Comparison of ENCODE assay signal across 14 mouse cellular contexts in genomic region chr1:47278321-47279020, GRCm38 (mm10).
DNase-seq lines count a peak whose midpoint lies in the region; ATAC-seq lines count a peak whose summit lies in the region.
"Had no signal": no experiment of that assay in that cellular context is flagged by ENCODE, and none has a peak within 500 bp of the region (broad histone marks: within the 10 kb centered on the region; RNA-seq: fewer than 3 reads in every experiment).

No protein-coding gene starts in this region.

- H3K4me3 ChIP-seq in forebrain, embryonic 11.5 days (ENCODE audit: low read depth, low read length) = no peak overlapping the region
- H3K4me3 ChIP-seq in forebrain, embryonic 10.5 days = no peak overlapping the region
- H3K4me3 ChIP-seq in forebrain, embryonic 15.5 days = no peak overlapping the region
- H3K4me3 ChIP-seq in midbrain, embryonic 16.5 days (ENCODE audit: low read depth, low read length) = no peak overlapping the region
- H3K4me3 ChIP-seq: myocyte had no signal

- H3K4me1 ChIP-seq in forebrain, embryonic 11.5 days (replicated peaks; ENCODE audit: control insufficient read depth, insufficient read depth, low read length) = no peaks in the 10 kb centered on the region
- peaks cover 7% of the 10 kb centered on the region; the same call in 1 of the 2 replicates for H3K4me1 ChIP-seq in forebrain, embryonic 10.5 days
- H3K4me1 ChIP-seq in forebrain, embryonic 15.5 days = peaks cover 12% of the 10 kb centered on the region
- peaks cover 6% of the 10 kb centered on the region; the same call in 1 of the 2 replicates for H3K4me1 ChIP-seq in midbrain, embryonic 16.5 days (ENCODE audit: control insufficient read depth, insufficient read depth, low read length)

- H3K9ac ChIP-seq in forebrain, embryonic 11.5 days (ENCODE audit: low read length) = no peak overlapping the region
- H3K9ac ChIP-seq in forebrain, embryonic 15.5 days (replicated peaks) = no peak overlapping the region
- H3K9ac ChIP-seq in midbrain, embryonic 16.5 days (ENCODE audit: low read depth, low read length) = no peak overlapping the region

- intact Hi-C loops in heart, postnatal 25 days (cut with DNase I) = no loop called here

- H3K27ac ChIP-seq in forebrain, embryonic 11.5 days (ENCODE audit: low read depth, low read length) = no peak overlapping the region
- H3K27ac ChIP-seq in forebrain, embryonic 10.5 days = no peak overlapping the region
- H3K27ac ChIP-seq in forebrain, embryonic 15.5 days (replicated peaks) = peak overlapping the region; percentile 61
- H3K27ac ChIP-seq in midbrain, embryonic 16.5 days (ENCODE audit: low read length) = peak overlapping the region; percentile 75
- H3K27ac ChIP-seq: kidney, postnatal 0 days; macrophage had no signal

- no peak overlapping the region for H3K4me2 ChIP-seq in forebrain, embryonic 11.5 days (ENCODE audit: low read depth, low read length, severe bottlenecking)
- no peak overlapping the region for H3K4me2 ChIP-seq in forebrain, embryonic 15.5 days (replicated peaks)
- no peak overlapping the region for H3K4me2 ChIP-seq in midbrain, embryonic 16.5 days (ENCODE audit: low read length)

- 0 out of 2 replicates have a peak, but pooled peaks have one; percentile 33 for ATAC-seq in forebrain, embryonic 11.5 days (replicated peaks; ENCODE audit: low FRiP score)
- peak; percentile 81 for ATAC-seq in forebrain, embryonic 15.5 days (replicated peaks)
- peak; percentile 79 for ATAC-seq in midbrain, embryonic 16.5 days

- no peaks in the 10 kb centered on the region for H3K9me3 ChIP-seq in forebrain, embryonic 11.5 days (ENCODE audit: control insufficient read depth, low read length)
- H3K9me3 ChIP-seq in forebrain, embryonic 10.5 days = no peaks in the 10 kb centered on the region
- no peaks in the 10 kb centered on the region for H3K9me3 ChIP-seq in forebrain, embryonic 15.5 days
- no peaks in the 10 kb centered on the region for H3K9me3 ChIP-seq in midbrain, embryonic 16.5 days (replicated peaks; ENCODE audit: control insufficient read depth, low read length, poor library complexity, severe bottlenecking)
- H3K9me3 ChIP-seq: G1E had no signal

- DNase-seq in forebrain, embryonic 11.5 days (ENCODE audit: low spot score) = no peak
- DNase-seq in forebrain, embryonic 10.5 days (ENCODE audit: extremely low spot score, low spot score) = no peak
- DNase-seq in cerebellum, postnatal 10 days = peak; percentile 71 to 80
- DNase-seq in heart, postnatal 25 days (ENCODE audit: low spot score) = no peak
- DNase-seq in spleen, postnatal 10 days (ENCODE audit: low spot score in 2 of 2) = no peak
- DNase-seq in thymus, postnatal 4 days = no peak
- DNase-seq: gastrocnemius, postnatal 14 days; lung, adult 18-20 months had no signal

- WGBS in forebrain, embryonic 11.5 days = 65% methylated on average over 5 of the region's 5 CpGs
- 78% methylated on average over 5 of the region's 5 CpGs for WGBS in forebrain, embryonic 10.5 days
- WGBS in forebrain, embryonic 15.5 days = 14% methylated on average over 5 of the region's 5 CpGs
- WGBS in midbrain, embryonic 16.5 days = 32% methylated on average over 5 of the region's 5 CpGs

- no peaks in the 10 kb centered on the region for H3K27me3 ChIP-seq in forebrain, embryonic 11.5 days (ENCODE audit: control insufficient read depth, insufficient read depth, low read length)
- H3K27me3 ChIP-seq in forebrain, embryonic 10.5 days (ENCODE audit: poor library complexity, severe bottlenecking) = no peaks in the 10 kb centered on the region
- no peaks in the 10 kb centered on the region for H3K27me3 ChIP-seq in forebrain, embryonic 15.5 days
- no peaks in the 10 kb centered on the region for H3K27me3 ChIP-seq in midbrain, embryonic 16.5 days (ENCODE audit: control insufficient read depth, insufficient read depth, low read depth, low read length)

- no peaks in the 10 kb centered on the region for H3K36me3 ChIP-seq in forebrain, embryonic 11.5 days (ENCODE audit: control insufficient read depth, insufficient read depth, low read length)
- no peaks in the 10 kb centered on the region for H3K36me3 ChIP-seq in forebrain, embryonic 10.5 days (replicated peaks)
- H3K36me3 ChIP-seq in forebrain, embryonic 15.5 days = no peaks in the 10 kb centered on the region
- H3K36me3 ChIP-seq in midbrain, embryonic 16.5 days (ENCODE audit: control insufficient read depth, insufficient read depth, low read length) = no peaks in the 10 kb centered on the region
- H3K36me3 ChIP-seq: G1E had no signal

Comparison
In these comparisons a context has a peak if more than half of its experiments do, and no peak if none do; other contexts are left out.
1. H3K27ac ChIP-seq: peak in forebrain, embryonic 15.5 days (single experiment) and midbrain, embryonic 16.5 days (single experiment); none in forebrain, embryonic 11.5 days (single experiment) and forebrain, embryonic 10.5 days (single experiment).
2. DNase-seq: peak in cerebellum, postnatal 10 days (2 of 2); none in forebrain, embryonic 11.5 days (single experiment), forebrain, embryonic 10.5 days (single experiment), heart, postnatal 25 days (single experiment), spleen, postnatal 10 days (0 of 2) and thymus, postnatal 4 days (single experiment).
3. Peak in every context shown above with its lines, with median percentiles within 50 percentile points of each other: ATAC-seq.